9 mouse cellular contexts compared by ENCODE assay signal in the genomic region with DNA sequence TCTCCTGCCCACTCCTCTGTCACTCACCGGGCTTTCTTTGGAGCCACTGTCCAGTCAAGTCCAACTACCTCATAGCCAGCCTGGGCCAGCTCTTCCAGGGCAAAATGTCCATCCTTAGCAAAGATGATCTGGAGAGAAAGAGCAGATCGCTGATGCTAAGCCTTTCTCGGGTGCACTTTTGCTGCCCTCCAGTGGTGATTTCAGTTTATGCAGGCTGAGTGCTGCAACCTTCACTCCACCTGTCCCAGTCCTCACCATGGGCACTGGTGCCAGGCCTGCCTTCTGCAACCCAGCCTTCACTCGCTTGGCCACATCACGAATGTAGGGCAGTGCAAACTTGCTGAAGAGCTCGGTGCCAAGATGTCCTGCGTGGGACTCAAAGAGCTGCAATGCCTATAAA. TPM values are rescaled to one million over a fixed set of nuclear protein-coding genes. Genes with fewer than 3 reads are reported as not detected.
DNase-seq lines count a peak whose midpoint lies in the region; ATAC-seq and TF ChIP-seq lines count a peak whose summit lies in the region.
"Had no signal": no experiment of that assay in that cellular context is flagged by ENCODE, and none has a peak within 500 bp of the region (broad histone marks: within the 10 kb centered on the region; RNA-seq: fewer than 3 reads in every experiment).

No protein-coding gene starts in this region.

- no peaks in the 10 kb centered on the region for H3K9me3 ChIP-seq in hindbrain, embryonic 11.5 days (ENCODE audit: control insufficient read depth, low read length)
- no peaks in the 10 kb centered on the region for H3K9me3 ChIP-seq in hindbrain, embryonic 12.5 days (replicated peaks)
- no peaks in the 10 kb centered on the region for H3K9me3 ChIP-seq in embryonic facial prominence, embryonic 14.5 days (ENCODE audit: control insufficient read depth, low read length)
- H3K9me3 ChIP-seq in heart, postnatal 0 days (replicated peaks; ENCODE audit: control insufficient read depth, low read length), result no peaks in the 10 kb centered on the region
- H3K9me3 ChIP-seq in midbrain, embryonic 10.5 days (replicated peaks), result no peaks in the 10 kb centered on the region
- H3K9me3 ChIP-seq: stomach, embryonic 15.5 days had no signal

- no peak overlapping the region for H3K9ac ChIP-seq in hindbrain, embryonic 11.5 days (ENCODE audit: low read depth, low read length)
- H3K9ac ChIP-seq in hindbrain, embryonic 12.5 days, result no peak overlapping the region
- no peak overlapping the region for H3K9ac ChIP-seq in embryonic facial prominence, embryonic 14.5 days (ENCODE audit: low read depth, low read length)
- H3K9ac ChIP-seq in heart, postnatal 0 days (replicated peaks; ENCODE audit: low read depth, low read length), result no peak overlapping the region
- H3K9ac ChIP-seq: stomach, embryonic 15.5 days had no signal

- TF ChIP-seq EP300 in heart, postnatal 0 days (IDR thresholded peaks at IDR 0.05; ENCODE audit: low read depth), result no peak

- H3K27me3 ChIP-seq in hindbrain, embryonic 11.5 days (ENCODE audit: control insufficient read depth, insufficient read depth, low read length), result no peaks in the 10 kb centered on the region
- no peaks in the 10 kb centered on the region for H3K27me3 ChIP-seq in hindbrain, embryonic 12.5 days
- H3K27me3 ChIP-seq in embryonic facial prominence, embryonic 14.5 days (replicated peaks; ENCODE audit: control insufficient read depth, insufficient read depth, low read length), result no peaks in the 10 kb centered on the region
- no peaks in the 10 kb centered on the region for H3K27me3 ChIP-seq in heart, postnatal 0 days (ENCODE audit: control insufficient read depth, insufficient read depth, low read length)
- peaks cover 4% of the 10 kb centered on the region for H3K27me3 ChIP-seq in midbrain, embryonic 10.5 days (ENCODE audit: low read depth, poor library complexity, severe bottlenecking)
- H3K27me3 ChIP-seq: stomach, embryonic 15.5 days had no signal

- WGBS in hindbrain, embryonic 11.5 days, result 16% methylated on average over 7 of the region's 7 CpGs
- WGBS in hindbrain, embryonic 12.5 days, result 12% methylated on average over 7 of the region's 7 CpGs
- WGBS in embryonic facial prominence, embryonic 14.5 days, result 10% methylated on average over 7 of the region's 7 CpGs
- WGBS in heart, postnatal 0 days, result 11% methylated on average over 7 of the region's 7 CpGs
- 14% methylated on average over 7 of the region's 7 CpGs for WGBS in midbrain, embryonic 10.5 days

- peak; percentile 94 for TF ChIP-seq CTCF in heart, postnatal 0 days (IDR thresholded peaks at IDR 0.05; ENCODE audit: low read depth)
- TF ChIP-seq CTCF in left cerebral cortex, adult 2 months (IDR thresholded peaks at IDR 0.05), result peak; percentile 95

- no peak overlapping the region for H3K27ac ChIP-seq in hindbrain, embryonic 11.5 days (ENCODE audit: low read depth, low read length)
- no peak overlapping the region; the same call in 1 of the 2 replicates for H3K27ac ChIP-seq in hindbrain, embryonic 12.5 days
- H3K27ac ChIP-seq in embryonic facial prominence, embryonic 14.5 days (replicated peaks; ENCODE audit: low read depth, low read length), result no peak overlapping the region
- H3K27ac ChIP-seq in heart, postnatal 0 days (ENCODE audit: low read depth), result no peak overlapping the region
- no peak overlapping the region for H3K27ac ChIP-seq in left cerebral cortex, adult 2 months
- H3K27ac ChIP-seq in midbrain, embryonic 10.5 days (replicated peaks), result no peak overlapping the region
- H3K27ac ChIP-seq: stomach, embryonic 15.5 days had no signal

- no peak overlapping the region for H3K4me2 ChIP-seq in hindbrain, embryonic 11.5 days (replicated peaks; ENCODE audit: low read depth, low read length)
- no peak overlapping the region for H3K4me2 ChIP-seq in hindbrain, embryonic 12.5 days (replicated peaks)
- no peak overlapping the region for H3K4me2 ChIP-seq in embryonic facial prominence, embryonic 14.5 days (ENCODE audit: low read depth, low read length)
- no peak overlapping the region for H3K4me2 ChIP-seq in heart, postnatal 0 days (ENCODE audit: low read depth, low read length)
- H3K4me2 ChIP-seq: stomach, embryonic 15.5 days had no signal

- H3K36me3 ChIP-seq in hindbrain, embryonic 11.5 days (ENCODE audit: control insufficient read depth, insufficient read depth, low read length), result no peaks in the 10 kb centered on the region
- peaks cover 31% of the 10 kb centered on the region for H3K36me3 ChIP-seq in hindbrain, embryonic 12.5 days
- peaks cover 10% of the 10 kb centered on the region for H3K36me3 ChIP-seq in embryonic facial prominence, embryonic 14.5 days (ENCODE audit: control insufficient read depth, insufficient read depth, low read length)
- H3K36me3 ChIP-seq in heart, postnatal 0 days (replicated peaks; ENCODE audit: control insufficient read depth, insufficient read depth, low read length), result peaks cover 20% of the 10 kb centered on the region
- H3K36me3 ChIP-seq in midbrain, embryonic 10.5 days, result peaks cover 48% of the 10 kb centered on the region

- ATAC-seq in hindbrain, embryonic 11.5 days (ENCODE audit: low FRiP score), result no peak
- no peak for ATAC-seq in hindbrain, embryonic 12.5 days (ENCODE audit: low FRiP score)
- ATAC-seq in embryonic facial prominence, embryonic 14.5 days (ENCODE audit: low read depth), result no peak
- no peak for ATAC-seq in heart, postnatal 0 days (ENCODE audit: insufficient read depth, low read depth)

- DNase-seq in hindbrain, embryonic 11.5 days (ENCODE audit: low spot score), result peak; percentile 92
- DNase-seq in adrenal gland, postnatal 4 days (ENCODE audit: low spot score in 2 of 2), result peak; percentile 36 to 56
- peak; percentile 74 for DNase-seq in embryonic facial prominence, embryonic 14.5 days (ENCODE audit: low spot score)
- peak; percentile 57 for DNase-seq in heart, postnatal 0 days (ENCODE audit: low spot score)
- peak; percentile 81 to 86 for DNase-seq in left cerebral cortex, adult 2 months (ENCODE audit: extremely low spot score in 1 of 2, low spot score in 2 of 2)
- DNase-seq in midbrain, embryonic 10.5 days (ENCODE audit: low spot score), result peak; percentile 75
- DNase-seq in spleen, adult 18-20 months, result peak; percentile 59 to 82

- H3K4me3 ChIP-seq in hindbrain, embryonic 11.5 days (ENCODE audit: low read depth, low read length), result no peak overlapping the region
- H3K4me3 ChIP-seq in hindbrain, embryonic 12.5 days, result no peak overlapping the region; the same call in 1 of the 2 replicates
- H3K4me3 ChIP-seq in embryonic facial prominence, embryonic 14.5 days (ENCODE audit: low read depth, low read length), result no peak overlapping the region
- H3K4me3 ChIP-seq in heart, postnatal 0 days (ENCODE audit: low read depth, low read length), result no peak overlapping the region
- H3K4me3 ChIP-seq in left cerebral cortex, adult 2 months, result no peak overlapping the region
- no peak overlapping the region for H3K4me3 ChIP-seq in midbrain, embryonic 10.5 days
- H3K4me3 ChIP-seq: stomach, embryonic 15.5 days had no signal

- intact Hi-C loops in left cerebral cortex, adult 2 months (cut with DNase I), result loop anchor here (1.0 to 10.0 kb wide), 3 partner anchors 166 to 847 kb away; no protein-coding TSS in a partner anchor

- 0 out of 2 replicates have a peak, but pooled peaks cover 2% of the 10 kb centered on the region for H3K4me1 ChIP-seq in hindbrain, embryonic 11.5 days (replicated peaks; ENCODE audit: control insufficient read depth, insufficient read depth, low read length)
- peaks cover 26% of the 10 kb centered on the region for H3K4me1 ChIP-seq in hindbrain, embryonic 12.5 days
- peaks cover 9% of the 10 kb centered on the region for H3K4me1 ChIP-seq in embryonic facial prominence, embryonic 14.5 days (ENCODE audit: control insufficient read depth, insufficient read depth, low read length)
- peaks cover 12% of the 10 kb centered on the region for H3K4me1 ChIP-seq in heart, postnatal 0 days (ENCODE audit: control insufficient read depth, insufficient read depth)
- peaks cover 30% of the 10 kb centered on the region for H3K4me1 ChIP-seq in midbrain, embryonic 10.5 days

RNA-seq across cellular contexts. Expression of gene Urod, which starts 2.8 kb away (rescaled TPM):
- 97.3 and 110 TPM in 2 replicates for polyA plus RNA-seq in hindbrain, embryonic 11.5 days (2014; fragmentation: Nextera tagmentation; extraction: Ambion mirVana)
- polyA plus RNA-seq in hindbrain, embryonic 12.5 days (2016; fragmentation: Nextera tagmentation; extraction: Ambion mirVana), result 87.5 and 90.2 TPM in 2 replicates
- total RNA-seq in adrenal gland, postnatal 4 days (2021), result 100 to 1,000 TPM; 136 to 141 TPM
- 74.0 and 77.1 TPM in 2 replicates for polyA plus RNA-seq in embryonic facial prominence, embryonic 14.5 days (2014; fragmentation: Nextera tagmentation; extraction: Ambion mirVana)
- 103 and 124 TPM in 2 replicates for total RNA-seq in heart, postnatal 0 days (2014; rRNA removed; ENCODE audit: low replicate concordance)
- polyA plus RNA-seq in heart, postnatal 0 days (2015; fragmentation: Nextera tagmentation; extraction: Ambion mirVana), result 107 and 110 TPM in 2 replicates
- 10 to 100 TPM; 62.2 to 65.5 TPM for total RNA-seq in left cerebral cortex, adult 2 months (2021)
- polyA plus RNA-seq in midbrain, embryonic 10.5 days (2016; fragmentation: Nextera tagmentation; extraction: Ambion mirVana), result 97.8 and 101 TPM in 2 replicates

RNA-seq across cellular contexts. Expression of gene Hectd3, which starts 3.8 kb away (rescaled TPM):
- 7.8 and 12.6 TPM in 2 replicates for polyA plus RNA-seq in hindbrain, embryonic 11.5 days (2014; fragmentation: Nextera tagmentation; extraction: Ambion mirVana)
- 20.2 and 20.6 TPM in 2 replicates for polyA plus RNA-seq in hindbrain, embryonic 12.5 days (2016; fragmentation: Nextera tagmentation; extraction: Ambion mirVana)
- total RNA-seq in adrenal gland, postnatal 4 days (2021), result 10 to 100 TPM; 27.0 to 32.6 TPM
- polyA plus RNA-seq in embryonic facial prominence, embryonic 14.5 days (2014; fragmentation: Nextera tagmentation; extraction: Ambion mirVana), result 9.1 and 9.8 TPM in 2 replicates
- total RNA-seq in heart, postnatal 0 days (2014; rRNA removed; ENCODE audit: low replicate concordance), result 14.4 and 19.2 TPM in 2 replicates
- polyA plus RNA-seq in heart, postnatal 0 days (2015; fragmentation: Nextera tagmentation; extraction: Ambion mirVana), result 5.3 and 5.6 TPM in 2 replicates
- 10 to 100 TPM; 41.9 to 43.6 TPM for total RNA-seq in left cerebral cortex, adult 2 months (2021)
- polyA plus RNA-seq in midbrain, embryonic 10.5 days (2016; fragmentation: Nextera tagmentation; extraction: Ambion mirVana), result 9.7 and 11.9 TPM in 2 replicates

RNA-seq across cellular contexts. Expression of gene Eif2b3, which starts 27.8 kb away (rescaled TPM):
- 51.9 and 53.0 TPM in 2 replicates for polyA plus RNA-seq in hindbrain, embryonic 11.5 days (2014; fragmentation: Nextera tagmentation; extraction: Ambion mirVana)
- polyA plus RNA-seq in hindbrain, embryonic 12.5 days (2016; fragmentation: Nextera tagmentation; extraction: Ambion mirVana), result 41.5 and 47.4 TPM in 2 replicates
- total RNA-seq in adrenal gland, postnatal 4 days (2021), result 10 to 100 TPM; 32.9 to 34.1 TPM
- 38.6 and 48.4 TPM in 2 replicates for polyA plus RNA-seq in embryonic facial prominence, embryonic 14.5 days (2014; fragmentation: Nextera tagmentation; extraction: Ambion mirVana)
- total RNA-seq in heart, postnatal 0 days (2014; rRNA removed; ENCODE audit: low replicate concordance), result 10.7 and 14.0 TPM in 2 replicates
- 25.7 and 27.5 TPM in 2 replicates for polyA plus RNA-seq in heart, postnatal 0 days (2015; fragmentation: Nextera tagmentation; extraction: Ambion mirVana)
- 10 to 100 TPM; 14.8 to 21.3 TPM for total RNA-seq in left cerebral cortex, adult 2 months (2021)
- 48.4 and 56.4 TPM in 2 replicates for polyA plus RNA-seq in midbrain, embryonic 10.5 days (2016; fragmentation: Nextera tagmentation; extraction: Ambion mirVana)
